Comparison of ENCODE assay signal across 8 mouse cellular contexts in the genomic region with DNA sequence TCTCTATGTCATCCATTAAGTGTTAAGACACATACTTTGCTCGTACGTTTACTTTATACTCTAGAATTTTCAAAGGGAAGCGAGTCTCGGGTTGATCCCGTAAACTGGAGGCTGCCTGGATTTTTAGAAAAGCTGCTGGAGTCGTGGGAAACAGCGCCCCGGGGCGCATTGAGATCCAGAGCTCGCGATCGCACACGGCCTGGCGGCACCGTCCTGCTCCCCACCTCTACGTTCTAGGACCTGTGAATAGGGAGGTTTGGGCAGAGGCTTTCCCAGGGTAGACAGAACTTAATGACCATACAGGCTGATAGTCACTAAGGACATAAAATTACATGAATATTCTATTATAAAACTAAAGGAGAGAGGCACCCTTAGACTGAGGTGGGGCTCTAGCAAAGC. TPM values are rescaled to one million over a fixed set of nuclear protein-coding genes. Genes with fewer than 3 reads are reported as not detected.
DNase-seq lines count a peak whose midpoint lies in the region; ATAC-seq and TF ChIP-seq lines count a peak whose summit lies in the region.

No protein-coding gene starts in this region.

- H3K4me3 ChIP-seq in heart, postnatal 0 days (ENCODE audit: low read depth, low read length): peak overlapping the region; percentile 90
- peak overlapping the region; percentile 98 for H3K4me3 ChIP-seq in hindbrain, embryonic 12.5 days
- H3K4me3 ChIP-seq in midbrain, embryonic 13.5 days (replicated peaks): peak overlapping the region; percentile 99

- intact Hi-C loops in left cerebral cortex, postnatal 25 days (cut with DNase I): loop anchor here (1.0 to 2.0 kb wide), 3 partner anchors 8 to 42 kb away; no protein-coding TSS in a partner anchor

- no peaks in the 10 kb centered on the region for H3K9me3 ChIP-seq in heart, postnatal 0 days (replicated peaks; ENCODE audit: control insufficient read depth, low read length)
- no peaks in the 10 kb centered on the region for H3K9me3 ChIP-seq in hindbrain, embryonic 12.5 days (replicated peaks)
- H3K9me3 ChIP-seq in midbrain, embryonic 13.5 days: no peaks in the 10 kb centered on the region

- peaks cover 19% of the 10 kb centered on the region for H3K36me3 ChIP-seq in heart, postnatal 0 days (replicated peaks; ENCODE audit: control insufficient read depth, insufficient read depth, low read length)
- H3K36me3 ChIP-seq in hindbrain, embryonic 12.5 days: no peaks in the 10 kb centered on the region; the same call in 1 of the 2 replicates
- no peaks in the 10 kb centered on the region for H3K36me3 ChIP-seq in midbrain, embryonic 13.5 days

- no peak for TF ChIP-seq CTCF in heart, postnatal 0 days (IDR thresholded peaks at IDR 0.05; ENCODE audit: low read depth)

- peak overlapping the region; percentile 69 for H3K9ac ChIP-seq in heart, postnatal 0 days (replicated peaks; ENCODE audit: low read depth, low read length)
- H3K9ac ChIP-seq in hindbrain, embryonic 12.5 days: peak overlapping the region; percentile 79
- H3K9ac ChIP-seq in midbrain, embryonic 13.5 days (replicated peaks): peak overlapping the region; percentile 69

- 1% methylated on average over 16 of the region's 16 CpGs for WGBS in heart, postnatal 0 days
- WGBS in hindbrain, embryonic 12.5 days: 0% methylated on average over 16 of the region's 16 CpGs
- WGBS in midbrain, embryonic 13.5 days: 1% methylated on average over 16 of the region's 16 CpGs

- no peak for ATAC-seq in heart, postnatal 0 days (ENCODE audit: insufficient read depth, low read depth)
- ATAC-seq in hindbrain, embryonic 12.5 days (ENCODE audit: low FRiP score): peak; percentile 41
- ATAC-seq in midbrain, embryonic 13.5 days: peak; percentile 53
- ATAC-seq in frontal cortex, adult (ENCODE audit: low TSS enrichment): no peak

- H3K27ac ChIP-seq in heart, postnatal 0 days (ENCODE audit: low read depth): peak overlapping the region; percentile 100
- H3K27ac ChIP-seq in hindbrain, embryonic 12.5 days: peak overlapping the region; percentile 99
- H3K27ac ChIP-seq in midbrain, embryonic 13.5 days: peak overlapping the region; percentile 100

- peaks cover 53% of the 10 kb centered on the region for H3K4me1 ChIP-seq in heart, postnatal 0 days (ENCODE audit: control insufficient read depth, insufficient read depth)
- H3K4me1 ChIP-seq in hindbrain, embryonic 12.5 days: peaks cover 40% of the 10 kb centered on the region
- peaks cover 44% of the 10 kb centered on the region for H3K4me1 ChIP-seq in midbrain, embryonic 13.5 days (replicated peaks)

- no peaks in the 10 kb centered on the region for H3K27me3 ChIP-seq in heart, postnatal 0 days (ENCODE audit: control insufficient read depth, insufficient read depth, low read length)
- H3K27me3 ChIP-seq in hindbrain, embryonic 12.5 days: no peaks in the 10 kb centered on the region
- no peaks in the 10 kb centered on the region for H3K27me3 ChIP-seq in midbrain, embryonic 13.5 days

- DNase-seq in heart, postnatal 0 days (ENCODE audit: low spot score): no peak
- DNase-seq in heart, adult 18-20 months: no peak
- DNase-seq in NIH3T3 (ENCODE audit: low read depth): peak; percentile 84
- no peak for DNase-seq in cerebellum, adult 9-10 months
- DNase-seq in left cerebral cortex, postnatal 25 days (ENCODE audit: low spot score in 2 of 2): no peak

- H3K4me2 ChIP-seq in heart, postnatal 0 days (ENCODE audit: low read depth, low read length): peak overlapping the region; percentile 84
- peak overlapping the region; percentile 90 for H3K4me2 ChIP-seq in hindbrain, embryonic 12.5 days (replicated peaks)
- H3K4me2 ChIP-seq in midbrain, embryonic 13.5 days (replicated peaks): peak overlapping the region; percentile 82

- TF ChIP-seq EP300 in heart, postnatal 0 days (IDR thresholded peaks at IDR 0.05; ENCODE audit: low read depth): no peak

RNA-seq across cellular contexts. Expression of a gene that starts 32.7 kb away (rescaled TPM):
- total RNA-seq in heart, postnatal 0 days (2014; rRNA removed; ENCODE audit: low replicate concordance): 78.0 and 82.4 TPM in 2 replicates
- polyA plus RNA-seq in heart, postnatal 0 days (2015; fragmentation: Nextera tagmentation; extraction: Ambion mirVana): 46.1 and 47.1 TPM in 2 replicates
- 10 to 100 TPM; 55.1 to 67.8 TPM for total RNA-seq in heart, adult 18-20 months (2021)
- polyA plus RNA-seq in hindbrain, embryonic 12.5 days (2016; fragmentation: Nextera tagmentation; extraction: Ambion mirVana): 71.8 and 73.7 TPM in 2 replicates
- 64.9 and 70.0 TPM in 2 replicates for polyA plus RNA-seq in midbrain, embryonic 13.5 days (2015; fragmentation: Nextera tagmentation; extraction: Ambion mirVana)
- 10 to 100 TPM; 82.0 to 86.8 TPM for total RNA-seq in left cerebral cortex, postnatal 25 days (2021)

Comparison
In these comparisons a context has a peak if more than half of its experiments do, and no peak if none do; other contexts are left out.
1. ATAC-seq: peak in hindbrain, embryonic 12.5 days (single experiment) and midbrain, embryonic 13.5 days (single experiment); none in heart, postnatal 0 days (single experiment) and frontal cortex, adult (single experiment).
2. Peak in every context shown above with its lines, with median percentiles within 50 percentile points of each other: H3K27ac ChIP-seq, H3K4me2 ChIP-seq, H3K4me3 ChIP-seq and H3K9ac ChIP-seq.